Mouse (Mus musculus) heart, postnatal 25 days (tissue): ENCODE data around the gene Uhrf1. TPM values are rescaled to one million over a fixed set of nuclear protein-coding genes. Genes with fewer than 3 reads are reported as not detected.

ENCODE experiments used
- total RNA-seq, 2 experiments: library from RNA; stranded (reverse); gene quantifications; 2 replicates each; pipeline ENCODE4 v1.2.3; 2021

Gene Uhrf1
- total RNA-seq, 2 experiments from 2014 or later: 3.7 to 4.3 TPM

Other genes starting within 250 kb of the Uhrf1 start
- gene Ubxn6, start 228.3 kb upstream of the Uhrf1 start, total RNA-seq: 10 to 100 TPM; 49.7 to 51.5 TPM
- 10 to 100 TPM; 33.6 to 36.4 TPM for gene Hdgfl2, start 223.7 kb upstream of the Uhrf1 start, total RNA-seq
- 100 to 1,000 TPM; 135 to 136 TPM for gene Plin4, start 193.5 kb upstream of the Uhrf1 start, total RNA-seq
- 100 to 1,000 TPM; 143 to 166 TPM for gene Plin5, start 185.7 kb upstream of the Uhrf1 start, total RNA-seq
- 10 to 100 TPM; 53.8 to 55.0 TPM for gene Lrg1, start 181.3 kb upstream of the Uhrf1 start, total RNA-seq
- 1 to 10 TPM; 7.3 to 8.8 TPM for gene Sema6b, start 163.0 kb upstream of the Uhrf1 start, total RNA-seq
- gene Tnfaip8l1, start 140.8 kb upstream of the Uhrf1 start, total RNA-seq: 1 to 10 TPM; 2.2 to 2.5 TPM
- gene Mydgf, start 119.4 kb upstream of the Uhrf1 start, total RNA-seq: 10 to 100 TPM; 30.2 to 33.0 TPM
- 10 to 100 TPM; 37.1 to 39.1 TPM for gene Dpp9, start 84.4 kb upstream of the Uhrf1 start, total RNA-seq
- 100 to 1,000 TPM; 102 to 105 TPM for gene Fem1a, start 46.5 kb upstream of the Uhrf1 start, total RNA-seq
- gene Ticam1, start 26.5 kb upstream of the Uhrf1 start, total RNA-seq: 1 to 10 TPM; 7.6 to 9.8 TPM
- 100 to 1,000 TPM; 154 to 171 TPM for gene Plin3, start 10.4 kb upstream of the Uhrf1 start, total RNA-seq
- gene Arrdc5, start 3.0 kb upstream of the Uhrf1 start, total RNA-seq: not detected
- gene Kdm4b, start 22.7 kb downstream of the Uhrf1 start, total RNA-seq: 10 to 100 TPM; 37.9 to 38.1 TPM
- gene Ptprs, start 173.2 kb downstream of the Uhrf1 start, total RNA-seq: 10 to 100 TPM; 42.2 to 52.2 TPM
- gene Znrf4, start 209.1 kb downstream of the Uhrf1 start, total RNA-seq: not detected